Mouse (Mus musculus) erythroblast, embryonic 14.5 days (primary cell): ENCODE measurements around the gene Gatad2a.
"Not testable (repeated sequence)": the region's sequence is repeated elsewhere in the genome, so short reads cannot be mapped to it uniquely, and the experiment has no call there.

ENCODE experiments used
- GATA1 ChIP-seq: IDR thresholded peaks from 2 replicates; pipeline ENCODE4 v1.6.1; 2012; ENCODE audit warnings: low read length, inconsistent platforms, mixed read lengths
- TAL1 ChIP-seq: IDR thresholded peaks from 3 replicates; pipeline ENCODE4 v1.6.1; 2012; ENCODE audit warnings: low read length, inconsistent platforms, mixed read lengths

DNA sequence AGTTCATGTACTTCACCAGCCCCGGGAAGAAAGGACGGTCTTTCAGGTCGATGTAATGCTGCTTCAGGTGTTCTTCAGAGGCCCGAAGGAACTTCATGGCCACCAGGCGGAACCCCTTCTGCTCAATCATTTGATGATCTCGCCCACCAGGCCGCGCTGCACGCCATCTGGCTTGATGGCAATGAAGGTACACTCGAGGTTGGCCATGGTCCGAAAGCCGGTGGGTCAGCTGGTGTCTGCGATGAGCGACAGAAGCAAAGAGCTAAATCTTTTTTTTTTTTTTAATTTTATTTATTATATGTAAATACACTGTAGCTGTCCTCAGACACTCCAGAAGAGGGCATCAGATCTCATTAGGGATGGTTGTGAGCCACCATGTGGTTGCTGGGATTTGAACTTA is 14.6 kb upstream of the Gatad2a start:
- not testable (repeated sequence) for TF ChIP-seq GATA1, TAL1
